Mouse (Mus musculus) c-Kit-negative CD71-positive TER-119-positive erythroid progenitor cells, embryonic 14.5 days (primary cell): ENCODE data around the gene Chka.

Experiments
- DNase-seq: peaks from one replicate; pipeline ENCODE4 v3.0.0-alpha.2; 2013; ENCODE audit warnings: low read depth, low spot score

Chka gene

GRCm38 (mm10) chr19:3846676-3847604, 4.6 kb upstream of the Chka start:
- no peak for DNase-seq

DNA sequence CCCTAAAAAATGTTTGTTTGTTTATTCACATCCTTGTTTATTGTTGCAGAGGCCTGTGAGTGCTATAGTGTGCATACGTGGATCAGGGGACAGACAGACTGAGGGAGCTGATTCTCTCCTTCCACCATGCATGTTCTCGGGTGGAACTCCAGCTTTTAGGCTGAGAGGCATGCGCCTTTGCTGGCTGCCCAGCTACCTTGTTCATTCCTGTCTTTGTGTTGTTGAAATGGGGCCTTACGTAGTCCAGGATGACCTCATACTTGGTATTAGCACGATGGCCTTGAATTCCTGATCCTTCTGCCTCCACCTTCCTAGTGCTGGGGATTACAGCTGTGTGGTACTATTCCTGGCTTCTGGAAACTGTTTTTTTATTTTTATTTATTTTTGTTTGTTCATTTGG, 3.9 kb upstream of the Chka start:
- no peak for DNase-seq

- DNase-seq: no peak
These were observed 3.3 kb upstream of the Chka start for GRCm38 (mm10) chr19:3848207-3848808.

DNA sequence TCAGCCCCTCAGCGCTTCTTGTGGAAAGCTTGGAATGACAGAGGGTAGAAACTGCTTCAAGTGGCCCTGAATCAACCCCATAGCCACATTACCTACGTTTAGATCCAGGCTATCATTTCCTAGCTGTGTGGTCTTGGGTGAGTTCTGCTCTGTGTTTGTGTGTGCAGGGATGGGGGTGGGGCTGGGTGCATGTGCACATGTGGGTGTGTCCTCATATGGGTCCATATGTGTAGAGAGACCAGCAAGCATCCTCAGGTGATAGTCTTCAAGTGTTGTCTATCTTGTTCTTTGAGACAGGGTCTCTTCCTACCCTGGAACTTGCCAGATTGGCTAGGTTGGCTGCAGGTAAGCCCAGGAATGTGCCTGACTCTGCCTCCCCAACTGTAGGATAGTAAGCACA, 2.3 kb upstream of the Chka start:
- DNase-seq: no peak

GRCm38 (mm10) chr19:3850076-3850475, 1.5 kb upstream of the Chka start:
- DNase-seq: no peak

GRCm38 (mm10) chr19:3850847-3851469, 615 bp upstream of the Chka start:
- no peak for DNase-seq

GRCm38 (mm10) chr19:3851979-3852681, 557 bp downstream of the Chka start:
- DNase-seq: no peak

DNA sequence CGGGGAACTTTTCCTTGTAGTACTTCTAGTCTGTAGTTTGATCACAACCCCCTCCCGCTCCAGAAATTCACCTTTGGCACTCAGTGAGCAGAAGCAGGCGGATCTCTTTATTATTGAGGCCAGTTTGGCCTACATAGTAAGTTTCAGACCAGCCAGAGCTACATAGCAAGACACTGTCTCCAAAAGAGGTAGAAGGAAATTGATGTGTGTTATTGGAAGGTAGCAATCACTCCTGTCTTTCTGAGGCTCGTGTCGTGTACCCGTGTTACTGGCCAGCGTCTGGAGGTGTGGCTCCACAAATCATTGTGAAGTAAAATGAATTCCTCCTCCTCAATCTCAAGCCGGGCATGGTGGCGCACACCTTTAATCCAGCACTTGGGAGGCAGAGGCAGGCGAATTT, 1.5 kb downstream of the Chka start:
- no peak for DNase-seq

GRCm38 (mm10) chr19:3853891-3854290, 2.3 kb downstream of the Chka start:
- DNase-seq: no peak

- no peak for DNase-seq
These were observed 3.5 kb downstream of the Chka start for GRCm38 (mm10) chr19:3855091-3855490.

DNA sequence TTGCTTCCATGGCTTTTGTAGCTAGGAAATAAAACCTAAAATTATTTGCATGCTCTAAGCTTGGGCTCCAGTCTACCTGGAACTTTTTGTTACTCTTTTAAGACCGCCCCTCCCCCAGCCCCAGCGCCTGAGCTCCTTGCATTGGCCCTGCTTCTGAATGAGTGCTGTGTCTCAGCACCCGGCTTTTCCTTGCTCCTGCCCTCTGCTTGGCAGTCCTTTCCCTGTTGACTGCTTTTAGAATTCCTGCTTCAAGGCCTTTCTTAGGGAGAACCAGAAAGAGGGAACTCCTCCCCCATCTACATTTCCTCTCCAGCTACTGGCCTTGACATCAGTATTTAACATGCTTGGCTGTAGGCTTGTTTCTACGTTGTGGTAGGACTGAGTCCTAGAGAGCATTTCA, 4.0 kb downstream of the Chka start:
- no peak for DNase-seq

GRCm38 (mm10) chr19:3857220-3857619, 5.6 kb downstream of the Chka start:
- no peak for DNase-seq

DNA sequence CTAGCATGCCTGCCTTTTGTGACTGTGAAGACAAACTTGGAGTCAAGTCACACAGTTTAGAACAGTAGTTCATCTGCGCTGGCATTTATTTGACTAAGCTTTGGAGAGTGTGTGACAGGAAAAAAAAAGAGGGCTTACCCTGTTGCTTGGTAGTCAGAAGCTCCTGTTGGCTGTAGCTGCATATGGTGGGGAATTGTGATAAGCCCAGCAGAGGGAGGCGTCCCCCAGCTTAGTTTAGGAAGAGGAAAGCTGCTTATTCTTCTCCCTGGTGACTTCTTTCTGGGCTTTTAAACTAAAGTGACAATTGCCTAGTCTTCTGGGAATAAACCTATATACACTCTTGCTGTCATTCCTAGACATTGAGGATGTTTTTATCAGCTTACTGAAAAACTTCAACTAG, 11.1 kb downstream of the Chka start:
- no peak for DNase-seq

DNA sequence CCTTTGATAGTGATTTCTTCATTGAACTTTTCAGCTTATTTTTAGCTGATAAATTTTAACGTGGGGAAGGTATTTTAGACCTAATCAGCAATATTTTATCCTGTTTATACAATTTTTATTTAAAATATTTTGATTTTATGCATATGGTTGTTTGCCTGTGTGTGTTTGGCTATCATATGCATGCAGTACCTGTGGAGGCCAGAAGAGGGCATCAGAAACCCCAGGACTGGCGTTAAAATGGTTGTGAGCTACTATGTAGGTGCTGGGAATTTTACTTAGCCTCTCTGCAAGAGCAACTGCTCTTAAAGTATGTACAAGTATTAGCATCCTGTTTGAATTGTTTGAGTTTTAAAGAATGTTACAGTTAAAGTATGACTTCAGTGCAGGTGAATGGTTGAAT, 13.4 kb downstream of the Chka start:
- no peak for DNase-seq

- no peak for DNase-seq
These were observed 16.7 kb downstream of the Chka start for GRCm38 (mm10) chr19:3868290-3868689.

- DNase-seq: no peak
These were observed 19.9 kb downstream of the Chka start for GRCm38 (mm10) chr19:3871468-3871867.

GRCm38 (mm10) chr19:3872373-3872772, 20.8 kb downstream of the Chka start:
- no peak for DNase-seq

DNA sequence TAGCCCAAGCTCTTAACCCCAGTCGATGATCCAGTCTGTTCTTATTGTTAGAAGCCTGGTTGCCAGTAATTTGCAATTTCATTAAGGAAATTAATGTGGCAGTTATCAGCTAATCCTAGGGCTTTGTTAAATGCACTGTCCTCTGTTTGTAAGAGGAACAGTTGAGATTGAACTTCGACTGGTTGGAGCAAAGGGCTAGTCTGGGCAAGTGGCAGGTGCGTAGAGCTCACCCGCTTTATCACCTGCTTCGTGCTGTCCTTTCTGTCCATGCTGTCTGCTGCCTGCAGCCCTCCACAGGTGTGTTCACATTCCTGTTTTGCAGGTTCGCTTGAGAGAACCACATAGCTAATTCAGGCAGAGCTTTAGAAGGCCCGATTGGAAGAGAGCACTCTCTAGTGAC, 23.5 kb downstream of the Chka start:
- DNase-seq: no peak

- DNase-seq: no peak
These were observed 28.7 kb downstream of the Chka start for GRCm38 (mm10) chr19:3880054-3880848.

GRCm38 (mm10) chr19:3882214-3882613, 30.6 kb downstream of the Chka start:
- no peak for DNase-seq

- DNase-seq: no peak
These were observed 32.9 kb downstream of the Chka start for GRCm38 (mm10) chr19:3884325-3884990.
